Mouse (Mus musculus): ENCODE measurements around the gene Cipc.
A peak's percentile ranks its signal among the peaks of the same experiment; 100 is the strongest.

Gene Cipc

DNA sequence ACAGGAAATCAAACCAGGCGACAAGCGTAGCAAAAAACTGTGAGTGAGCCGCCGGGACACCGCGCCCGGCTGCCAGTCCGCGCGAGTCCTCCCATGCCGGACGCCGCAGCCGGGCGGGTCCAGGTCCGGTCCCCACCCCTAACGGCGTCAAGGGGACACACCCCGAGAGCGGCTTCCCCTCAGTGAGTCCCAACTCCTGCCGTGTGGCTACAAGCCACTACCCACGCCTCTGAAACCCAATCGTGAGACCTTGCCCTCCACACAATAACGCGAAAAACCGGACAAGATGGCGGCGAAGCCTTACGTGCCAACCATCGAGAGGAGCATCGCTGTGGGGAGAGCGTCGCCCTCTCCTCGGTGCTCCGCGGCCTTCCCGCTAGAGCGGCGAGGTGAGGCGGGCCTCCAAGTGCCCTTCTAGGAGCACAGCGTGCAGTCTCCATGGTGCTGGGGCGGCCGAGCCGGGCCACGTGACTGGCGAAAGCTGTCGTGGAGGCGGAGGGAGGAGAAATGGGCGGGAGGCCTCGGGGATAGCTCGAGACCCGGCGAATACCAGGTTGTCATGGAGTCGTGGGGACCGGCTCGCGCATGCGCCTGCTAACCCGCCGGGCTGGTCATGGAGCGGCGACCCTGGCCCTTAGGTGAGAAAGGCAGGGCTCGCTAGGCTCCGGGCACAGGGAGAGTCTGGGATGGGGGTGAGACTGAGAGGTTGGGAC lies at the start of gene Cipc:
TSS of gene Cipc (plus strand) at position 182 of the 713 bp plus-strand sequence.
- peak; percentile 94 to 97 for DNase-seq (ENCODE audit: low spot score in 2 of 2)

DNA sequence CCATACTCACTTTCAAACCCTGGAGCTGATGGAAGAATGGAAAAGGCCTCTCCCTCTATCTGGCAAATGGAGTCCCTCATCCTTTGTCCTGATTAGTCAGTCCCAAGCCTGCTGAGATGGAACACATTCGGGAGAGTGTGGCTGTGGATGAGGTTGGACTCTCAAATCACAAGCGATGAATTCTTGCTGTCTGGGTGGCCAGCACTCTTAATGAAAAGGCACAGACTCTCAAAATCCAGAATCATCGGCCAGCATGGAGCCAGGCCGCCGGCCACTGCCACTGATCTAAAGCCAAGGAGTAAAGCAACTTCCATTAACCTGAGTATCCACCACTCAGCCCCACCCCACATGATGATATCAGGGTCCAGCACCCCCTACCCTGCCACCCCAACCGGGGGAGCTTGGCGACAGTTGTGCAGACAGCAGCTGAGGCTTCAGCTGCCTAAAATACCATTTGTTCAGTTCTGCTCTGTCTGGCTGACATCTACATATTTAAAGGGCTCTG lies 49.0 kb upstream of the Cipc start:
- no peak for DNase-seq (ENCODE audit: low spot score in 2 of 2)

DNA sequence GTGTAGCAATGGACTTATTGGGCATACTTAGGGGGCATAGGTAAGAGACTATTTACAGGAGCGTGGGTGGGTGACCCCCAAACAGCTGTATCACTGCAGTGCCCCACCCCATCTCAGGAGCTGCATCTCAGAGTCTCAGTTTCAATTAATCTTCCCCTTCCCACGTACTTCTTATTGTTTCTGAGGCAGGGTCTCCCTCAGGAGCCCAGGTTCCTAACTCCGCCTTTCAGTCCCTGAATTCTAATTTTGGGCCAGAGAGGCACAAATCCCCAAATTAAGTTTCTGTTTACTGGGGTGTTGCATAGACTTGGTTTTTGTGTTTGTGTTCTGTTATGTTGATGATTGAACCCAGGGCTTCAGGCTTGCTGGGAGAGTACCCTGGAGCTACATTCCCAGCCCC lies 48.4 kb upstream of the Cipc start:
- no peak for DNase-seq (ENCODE audit: low spot score in 2 of 2)

DNA sequence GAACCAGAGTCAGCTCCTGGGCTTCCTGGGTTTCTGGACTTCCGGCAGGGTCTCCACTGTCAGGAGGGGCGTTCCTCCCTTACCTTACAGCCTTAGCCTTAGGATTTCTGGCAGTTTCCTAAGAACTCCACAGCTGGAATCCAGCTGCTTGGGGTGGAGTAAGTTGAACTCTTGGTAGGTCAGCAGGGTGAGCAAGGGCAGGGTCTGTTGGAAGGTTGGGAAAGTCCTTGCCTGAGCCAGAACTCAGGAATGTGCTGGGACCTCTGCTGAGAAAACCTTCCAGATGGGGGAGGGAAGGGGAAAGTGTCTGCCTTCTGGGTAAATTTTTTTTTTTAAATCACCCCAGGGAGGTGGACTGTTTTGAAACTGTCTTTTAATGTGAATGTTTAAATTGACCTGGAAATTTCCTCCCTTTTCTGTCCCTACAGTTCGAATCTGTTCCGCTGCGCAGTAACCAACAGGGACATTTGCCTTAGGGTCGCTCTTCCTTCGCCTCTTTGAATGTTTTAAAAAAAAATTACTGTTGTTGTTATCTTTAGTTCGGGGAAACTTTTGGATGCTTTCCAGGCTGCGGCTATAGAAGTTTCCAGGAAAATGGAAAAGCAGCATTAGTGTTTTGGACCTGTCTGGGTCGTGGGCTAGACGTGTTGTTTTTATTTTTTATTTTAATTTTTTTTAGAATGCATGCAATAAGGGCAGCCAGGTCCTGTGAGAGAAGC lies 47.2 kb upstream of the Cipc start:
- no peak for DNase-seq (ENCODE audit: low spot score in 2 of 2)

DNA sequence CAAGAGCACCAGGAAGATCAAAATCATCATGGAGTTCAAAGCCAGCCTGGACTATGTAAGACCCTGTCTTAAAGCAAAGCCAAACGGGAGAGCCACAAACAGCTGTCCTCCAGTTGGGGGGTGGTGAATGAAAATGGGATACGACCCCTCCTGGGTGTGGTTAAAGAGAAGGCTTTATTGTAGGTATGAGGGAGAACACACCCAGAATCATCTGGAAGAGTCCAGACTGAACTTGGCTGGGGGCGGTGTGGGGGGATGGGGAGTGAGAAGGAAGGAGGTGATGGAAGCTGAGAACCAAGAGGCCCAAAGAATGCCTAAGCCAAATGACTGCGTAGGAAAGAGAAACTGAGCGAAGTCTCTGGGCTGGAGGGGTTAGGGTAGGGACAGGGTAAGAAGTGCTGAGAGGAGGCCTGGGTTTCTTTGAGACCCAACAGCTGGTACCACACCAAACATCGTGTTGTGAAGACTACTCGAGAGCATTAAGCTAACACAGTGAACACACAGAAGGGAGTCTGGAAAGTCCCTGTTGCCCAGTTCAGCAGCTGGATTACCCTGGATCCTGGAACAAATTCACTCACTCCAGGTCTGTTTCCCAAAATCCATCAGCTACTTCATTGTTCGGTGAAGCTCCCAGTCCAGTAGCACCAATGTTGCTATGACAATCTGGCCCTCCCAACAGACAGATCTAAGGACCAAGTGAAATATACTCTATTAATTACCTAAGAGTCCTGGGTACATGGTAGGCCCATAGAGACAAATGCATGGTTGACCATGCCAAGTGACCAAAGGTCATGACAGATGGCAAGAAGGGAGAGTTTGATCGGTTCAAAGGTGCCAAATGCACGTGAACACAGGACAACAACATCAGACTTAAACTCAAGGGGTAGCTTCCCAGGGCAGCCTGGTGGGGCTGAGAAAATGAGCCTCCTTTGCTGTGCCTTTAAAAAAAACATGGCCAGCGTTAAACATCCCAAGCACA lies 42.7 kb upstream of the Cipc start:
- no peak for DNase-seq (ENCODE audit: low spot score in 2 of 2)

DNA sequence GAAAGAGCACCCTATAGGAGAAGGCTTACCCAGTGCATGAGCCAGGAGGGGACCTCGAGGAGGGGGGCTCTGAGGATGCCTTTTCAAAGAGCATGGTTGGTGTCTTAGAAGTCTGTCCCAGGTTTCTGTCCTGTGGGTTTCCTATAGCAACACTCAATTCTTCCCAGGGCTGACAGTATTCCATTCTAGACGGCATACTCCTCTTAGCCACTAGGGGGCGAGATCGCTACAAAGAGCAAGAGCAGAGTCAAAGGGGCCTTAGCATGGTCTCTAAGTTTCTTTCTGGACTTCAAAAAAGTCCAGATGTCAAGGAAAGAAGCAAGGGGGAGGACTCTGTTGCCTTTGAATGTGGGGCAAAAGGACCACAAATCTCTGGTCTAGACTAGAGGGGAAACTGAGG lies 41.6 kb upstream of the Cipc start:
- DNase-seq (ENCODE audit: low spot score in 2 of 2) = no peak

DNA sequence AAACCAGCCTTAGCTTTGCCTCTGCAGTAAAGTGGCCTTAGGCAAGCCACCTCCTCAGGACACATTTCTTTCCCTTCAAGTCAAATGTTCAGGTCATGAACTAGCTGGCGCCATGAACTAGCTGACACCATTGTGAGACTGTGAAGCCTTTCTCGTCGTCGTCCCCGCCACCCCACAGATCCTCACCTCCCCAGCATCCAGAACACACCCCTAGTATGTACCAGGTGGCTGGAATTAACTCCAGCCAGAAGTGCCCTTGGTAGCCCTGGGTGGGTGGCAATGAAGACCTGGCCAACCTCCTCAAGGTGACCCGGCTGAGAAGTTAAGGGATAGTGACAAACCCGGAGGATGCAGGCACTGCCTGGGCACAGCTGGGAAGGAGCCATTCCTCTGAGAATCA lies 41.0 kb upstream of the Cipc start:
- DNase-seq (ENCODE audit: low spot score in 2 of 2) = no peak

DNA sequence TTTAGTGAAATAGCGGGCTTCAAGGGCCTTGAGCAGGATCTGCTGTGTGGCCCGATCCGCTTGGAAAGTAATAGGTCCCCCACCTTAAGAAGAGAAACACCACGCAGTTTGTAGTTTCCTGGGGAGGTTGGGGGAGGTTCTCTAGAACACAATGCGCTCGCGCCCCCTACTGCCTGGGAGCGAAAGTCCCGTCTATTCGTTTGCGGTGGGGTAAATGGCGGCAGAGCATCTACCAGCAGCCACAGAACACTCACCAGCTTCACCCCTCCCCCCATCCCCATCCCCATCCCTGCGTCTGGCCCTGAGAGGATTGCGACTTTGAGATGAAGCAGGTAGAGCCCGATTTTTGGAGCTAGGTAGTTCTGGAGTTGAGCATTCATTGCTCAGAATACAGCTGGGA lies 40.4 kb upstream of the Cipc start:
- DNase-seq (ENCODE audit: low spot score in 2 of 2) = peak in 1 of 2 experiments; percentile 82

DNA sequence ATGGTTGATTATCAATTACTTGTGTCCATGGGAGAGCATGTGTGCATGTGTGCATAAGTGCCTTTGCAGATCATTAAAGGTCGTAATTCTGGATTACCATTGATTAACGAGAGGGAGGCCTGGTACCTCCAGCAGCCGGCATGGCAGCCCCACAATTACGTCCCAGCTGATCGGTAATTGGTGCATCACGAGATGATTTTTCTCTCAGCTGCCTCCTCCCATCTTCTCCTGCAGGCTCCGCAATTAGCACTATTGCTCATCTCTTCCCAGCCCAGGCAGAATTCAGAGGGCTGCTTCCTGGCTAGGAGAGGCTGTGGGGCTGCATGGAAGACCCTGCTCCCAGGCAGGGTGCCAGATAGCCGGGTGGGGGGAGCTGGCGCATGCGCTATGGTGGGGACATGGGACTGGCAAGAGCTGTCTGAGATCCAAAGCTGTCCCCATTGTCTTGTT lies 35.3 kb upstream of the Cipc start:
- DNase-seq (ENCODE audit: low spot score in 2 of 2) = peak in 1 of 2 experiments; percentile 71

DNA sequence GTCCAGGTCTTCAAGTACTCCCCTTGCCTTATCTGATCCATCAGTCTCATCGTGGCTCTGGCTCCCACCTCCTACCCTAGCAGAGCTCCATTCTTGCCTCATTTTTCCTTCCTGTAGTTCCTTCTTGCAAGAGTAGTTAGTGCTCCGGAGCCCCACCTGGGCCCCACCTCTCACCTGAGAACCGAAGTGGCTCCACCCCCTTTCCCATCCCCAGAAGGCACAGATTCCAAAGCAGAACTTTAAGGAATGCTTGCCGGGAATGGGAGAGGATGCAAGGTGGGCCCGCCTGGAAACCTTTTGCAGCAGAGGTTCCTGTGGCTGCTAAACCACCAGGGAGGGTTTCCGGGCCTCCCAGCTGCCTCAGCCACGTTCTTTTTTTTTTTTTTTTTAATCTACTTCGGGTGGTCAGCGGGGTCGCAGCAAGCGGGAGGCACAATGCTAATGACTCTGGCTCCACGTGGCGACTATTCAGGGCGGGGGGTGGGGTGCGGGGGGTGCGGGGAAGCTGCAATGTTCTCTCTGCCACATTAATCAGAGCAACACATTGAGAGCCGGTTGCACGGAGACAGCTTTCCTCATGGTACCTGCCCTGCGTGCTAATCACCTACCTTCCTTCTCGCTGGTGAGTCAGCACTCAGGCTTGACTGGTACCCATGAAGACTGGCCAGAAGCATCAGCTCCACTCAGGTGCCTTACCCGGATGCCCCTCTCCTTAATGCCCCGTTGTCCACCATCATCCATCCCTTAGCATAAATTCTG lies 34.3 kb upstream of the Cipc start:
- no peak for DNase-seq (ENCODE audit: low spot score in 2 of 2)

DNA sequence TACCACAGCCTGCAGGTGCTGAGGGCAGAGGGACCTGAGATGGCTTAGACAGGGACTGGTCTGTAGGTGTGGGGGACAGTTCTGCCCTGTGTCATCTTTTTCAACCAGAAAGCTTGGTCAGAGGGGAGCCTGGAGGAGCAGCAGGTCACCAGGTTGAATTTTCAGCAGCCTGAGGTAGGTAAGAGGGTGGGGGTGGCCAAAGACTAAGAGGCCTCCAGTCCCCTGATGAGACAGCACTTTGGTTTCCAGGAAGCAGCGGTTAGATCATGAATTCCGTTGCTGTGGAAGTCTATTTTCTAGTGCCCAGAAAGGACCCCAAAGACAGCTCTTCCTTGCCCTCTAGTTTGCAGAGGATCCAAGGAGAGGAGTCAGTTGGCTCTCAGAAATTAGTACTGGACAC lies 32.5 kb upstream of the Cipc start:
- DNase-seq (ENCODE audit: low spot score in 2 of 2) = no peak

DNA sequence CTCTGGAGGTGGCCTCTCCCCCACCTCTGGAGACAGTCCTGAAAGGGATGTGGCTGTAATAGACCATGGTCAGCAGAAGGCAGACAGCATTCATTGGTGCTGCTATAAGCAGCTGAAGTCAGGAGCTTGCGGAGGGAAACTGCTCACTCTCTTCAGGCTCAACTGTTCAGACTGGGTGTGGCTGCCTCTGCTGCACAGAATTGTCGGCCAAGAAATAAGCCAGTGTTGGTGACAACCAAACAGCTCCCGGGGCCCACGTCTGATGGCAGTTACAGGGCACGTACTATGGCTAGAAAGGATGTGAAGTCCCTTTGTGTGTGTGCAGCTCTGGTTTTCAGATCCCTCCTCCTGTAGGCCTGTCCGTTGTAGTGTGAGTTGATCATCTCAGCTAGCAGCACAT lies 32.1 kb upstream of the Cipc start:
- DNase-seq (ENCODE audit: low spot score in 2 of 2) = no peak

DNA sequence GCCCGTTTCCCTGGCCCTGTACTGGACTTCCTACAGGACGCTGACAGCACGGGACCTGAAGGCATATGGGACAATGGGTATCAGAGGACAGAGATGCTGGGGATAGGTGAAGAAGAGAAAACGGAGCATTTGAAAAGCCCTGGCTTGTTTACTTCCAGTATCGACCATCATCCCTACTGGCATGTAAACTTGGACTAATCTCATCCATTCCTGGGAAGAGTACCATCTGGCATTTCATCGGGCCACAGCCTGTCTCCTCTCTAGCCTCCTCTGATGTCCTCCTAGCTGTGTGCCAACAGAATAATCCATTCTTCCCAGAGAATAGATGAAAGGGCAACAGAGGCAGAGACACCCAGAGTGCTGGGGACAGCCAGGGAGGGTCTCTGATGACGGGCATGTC lies 31.2 kb upstream of the Cipc start:
- no peak for DNase-seq (ENCODE audit: low spot score in 2 of 2)

DNA sequence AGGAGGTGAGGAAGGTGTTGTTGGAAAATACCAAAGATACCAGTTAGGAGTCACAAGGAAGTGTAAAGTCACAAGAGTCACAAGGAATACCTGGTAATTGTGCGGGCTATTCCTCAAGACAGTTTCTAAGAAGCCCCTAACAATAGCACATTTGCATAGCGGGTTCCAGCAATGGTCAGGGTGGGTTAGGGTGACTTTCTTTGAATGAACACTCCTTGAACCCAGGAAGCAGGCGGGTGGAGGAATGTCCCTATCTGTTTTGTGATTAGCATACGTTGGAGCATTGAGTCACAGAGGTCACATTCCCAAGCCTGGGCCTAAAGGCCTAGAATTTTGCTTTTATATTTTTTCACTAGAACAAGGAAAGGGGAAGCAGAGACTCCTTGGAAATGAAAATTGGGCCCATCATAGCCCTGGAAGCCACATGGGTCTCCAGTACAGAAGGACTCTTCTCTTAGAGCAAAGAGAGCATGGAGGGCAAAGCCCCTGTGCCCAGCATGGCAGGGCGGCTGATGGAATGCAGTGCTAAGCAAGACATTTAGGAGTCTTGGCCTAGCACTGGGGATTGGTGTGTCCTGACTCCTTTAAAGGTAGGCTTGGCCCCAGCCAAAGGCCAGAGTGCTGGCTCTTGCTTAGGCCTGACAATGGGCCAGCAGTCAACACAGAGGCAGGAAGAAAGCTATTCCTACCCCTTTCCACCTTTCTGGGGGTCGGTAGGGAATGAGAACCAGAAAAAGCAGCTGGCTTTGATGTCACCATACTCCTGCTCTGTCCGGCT lies 29.9 kb upstream of the Cipc start:
- DNase-seq (ENCODE audit: low spot score in 2 of 2) = no peak

DNA sequence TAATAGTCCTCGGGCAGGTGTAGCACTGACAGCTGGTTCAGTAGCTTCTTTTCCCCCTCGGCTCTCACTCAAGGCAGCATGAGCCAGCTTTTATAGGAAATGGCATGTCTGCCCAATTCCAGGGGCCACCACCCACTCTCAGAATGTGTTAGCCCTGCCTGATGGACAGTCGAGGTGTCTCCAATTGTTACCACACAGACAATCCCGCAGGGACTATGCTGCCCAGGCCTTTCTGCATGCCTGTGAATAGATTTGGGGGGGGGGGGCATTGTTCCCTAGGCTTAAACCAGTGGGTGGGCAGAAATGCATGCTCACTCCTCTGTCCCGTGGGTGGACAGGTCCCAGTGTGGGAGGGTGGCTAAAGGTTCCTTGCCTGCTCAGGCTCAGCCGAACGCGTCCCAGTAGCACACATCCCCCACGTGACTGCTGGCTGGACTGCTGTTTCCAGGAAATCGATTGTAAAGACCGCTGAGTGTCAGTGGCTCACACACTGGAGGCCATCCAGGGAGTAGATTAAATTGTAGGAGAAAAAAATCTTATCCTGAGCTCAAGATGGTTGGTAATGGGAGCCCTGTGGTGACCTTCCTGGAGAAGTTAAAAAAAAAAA lies 28.4 kb upstream of the Cipc start:
- DNase-seq (ENCODE audit: low spot score in 2 of 2) = no peak

DNA sequence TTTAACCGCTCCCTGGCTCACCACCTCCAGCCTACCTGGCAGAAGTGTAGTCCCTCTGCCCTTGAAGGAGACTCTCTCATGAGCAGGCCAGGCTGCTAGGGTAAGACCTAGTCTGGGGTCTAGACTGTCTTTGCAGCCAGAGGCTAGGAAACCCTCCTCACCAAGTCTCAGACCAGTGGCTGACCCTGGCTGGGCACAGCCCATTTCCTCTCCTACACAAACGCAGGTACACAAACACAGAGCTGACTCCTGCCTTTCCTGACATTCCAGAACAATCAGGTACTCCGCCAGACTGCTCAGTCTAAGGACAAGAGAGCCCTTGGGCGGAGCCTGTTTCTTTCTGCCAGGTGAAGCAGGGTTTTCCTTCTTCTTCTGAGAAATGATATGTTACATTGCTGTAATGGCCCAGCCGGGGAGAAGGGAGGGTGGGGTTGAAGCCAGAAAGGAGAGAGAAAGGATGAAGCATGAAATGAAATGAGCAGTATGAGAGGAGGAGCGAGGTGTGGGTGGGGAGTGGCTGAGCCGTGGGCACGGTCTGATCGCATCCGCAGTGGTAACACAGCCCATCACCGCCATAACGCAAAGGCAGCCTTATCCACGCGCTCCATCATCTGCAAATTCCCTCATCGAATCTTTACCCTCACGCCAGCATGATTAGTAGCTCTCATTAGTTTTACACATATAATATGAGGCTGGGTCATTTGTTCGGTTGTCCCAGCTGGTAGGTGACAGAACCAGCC lies 27.7 kb upstream of the Cipc start:
- DNase-seq (ENCODE audit: low spot score in 2 of 2) = no peak

DNA sequence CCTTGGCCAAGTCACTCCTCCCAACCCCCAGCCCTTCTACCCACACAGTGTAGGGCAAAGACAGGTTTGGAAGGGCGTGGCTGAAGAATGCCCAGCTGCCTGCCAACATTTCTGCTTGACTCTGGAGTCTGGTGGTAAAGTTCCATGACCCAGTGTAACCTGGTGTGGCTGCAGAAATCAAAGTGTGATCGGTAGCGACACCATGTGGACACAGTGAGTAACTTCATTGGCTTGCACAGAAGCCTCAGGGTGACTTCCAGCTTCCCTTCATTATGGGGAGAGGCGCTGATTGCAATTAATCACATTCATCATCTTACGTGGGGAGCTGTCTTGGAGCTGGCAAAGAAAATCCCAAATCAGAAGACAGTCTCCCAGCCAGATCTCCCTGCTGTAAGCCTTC lies 23.0 kb upstream of the Cipc start:
- DNase-seq (ENCODE audit: low spot score in 2 of 2) = peak; percentile 69 to 70

DNA sequence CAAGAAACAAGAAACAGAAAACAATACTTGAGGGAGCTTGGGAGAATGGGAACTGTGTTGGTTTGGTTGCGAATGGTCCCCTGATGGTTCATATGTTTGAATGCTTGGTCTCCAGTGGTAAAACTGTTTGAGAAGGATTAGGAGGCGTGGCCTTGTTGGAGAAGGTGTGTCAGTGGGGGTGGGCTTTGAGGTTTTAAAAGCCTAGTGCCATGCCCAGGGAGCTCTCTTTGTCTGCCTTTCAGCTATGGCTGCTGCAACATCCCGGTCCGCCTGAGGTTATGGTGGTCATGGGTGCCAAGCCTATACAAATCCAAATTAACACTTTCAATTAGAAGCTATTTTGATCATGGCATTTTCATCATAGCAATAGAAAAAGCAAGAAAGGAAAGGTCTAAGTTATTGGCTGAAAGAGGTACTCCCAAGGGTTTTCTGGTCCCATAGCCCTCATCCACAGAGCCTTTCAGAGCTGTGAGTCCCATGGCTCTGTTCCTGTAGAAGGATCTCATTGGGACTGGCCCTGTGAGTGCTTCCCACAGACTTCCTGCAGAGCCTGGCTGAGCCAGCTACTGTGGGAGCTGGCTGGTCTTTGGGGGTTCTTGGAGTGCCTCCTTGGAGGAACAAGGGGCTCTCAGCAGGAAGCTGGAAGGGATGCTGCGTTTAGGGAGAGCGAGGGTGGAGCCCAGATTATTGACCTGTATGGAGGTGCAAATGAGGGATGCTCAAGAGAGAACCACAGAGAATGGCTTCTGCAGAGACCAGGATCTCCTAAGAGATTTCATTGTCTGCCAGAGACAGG lies 15.7 kb upstream of the Cipc start:
- DNase-seq (ENCODE audit: low spot score in 2 of 2) = no peak
